Mouse (Mus musculus) kidney, postnatal 0 days (tissue): Measurements from ENCODE around the gene Plcl2. TPM values are rescaled to one million over a fixed set of nuclear protein-coding genes. Genes with fewer than 3 reads are reported as not detected.

Source experiments
- ATAC-seq: fragments of 200-750 bp; cut with Nextera tagmentation; replicated peaks from 2 replicates; pipeline ENCODE4 v1.8.0; 2017; ENCODE audit warnings: low read depth, moderate number of reproducible peaks, moderate TSS enrichment, moderate library complexity; ENCODE audit not compliant: low FRiP score
- DNase-seq: peaks from one replicate; pipeline ENCODE4 v3.0.0-alpha.2; 2016; ENCODE audit warnings: low spot score
- H3K27ac ChIP-seq: fragments of 300-500 bp; sonication (generic); 2 replicates; pipeline ENCODE4 v1.5.1; 2014; ENCODE audit warnings: mild to moderate bottlenecking
- H3K27me3 ChIP-seq: fragments of 300-500 bp; sonication (generic); 2 replicates; pipeline ENCODE4 v1.6.1; 2014; ENCODE audit warnings: low read length, mixed read lengths; ENCODE audit not compliant: insufficient read depth
- H3K36me3 ChIP-seq: fragments of 300-500 bp; sonication (generic); 2 replicates; pipeline ENCODE4 v1.6.1; 2014; ENCODE audit warnings: low read length, mixed read lengths; ENCODE audit not compliant: insufficient read depth
- H3K4me1 ChIP-seq: fragments of 300-500 bp; sonication (generic); replicated peaks from 2 replicates; pipeline ENCODE4 v1.6.1; 2014; ENCODE audit warnings: antibody characterized with exemption, low read length, mixed read lengths; ENCODE audit not compliant: insufficient read depth
- H3K4me2 ChIP-seq: fragments of 300-500 bp; sonication (generic); 2 replicates; pipeline ENCODE4 v1.6.1; 2014; ENCODE audit warnings: mild to moderate bottlenecking, low read length, moderate library complexity, mixed read lengths
- H3K4me3 ChIP-seq: fragments of 300-500 bp; sonication (generic); replicated peaks from 2 replicates; pipeline ENCODE4 v1.5.1; 2014; ENCODE audit warnings: low read depth, low read length
- H3K9ac ChIP-seq: fragments of 300-500 bp; sonication (generic); 2 replicates; pipeline ENCODE4 v1.6.1; 2014; ENCODE audit warnings: low read depth, low read length
- H3K9me3 ChIP-seq: fragments of 300-500 bp; sonication (generic); replicated peaks from 2 replicates; pipeline ENCODE4 v1.6.1; 2016; ENCODE audit warnings: low read length, inconsistent platforms, mixed read lengths
- CTCF ChIP-seq: IDR thresholded peaks from 2 replicates; pipeline ENCODE4 v1.5.1; 2016; ENCODE audit warnings: antibody characterized with exemption, low read depth, mild to moderate bottlenecking, moderate library complexity
- WGBS: fragments of 180-500 bp; shearing (Covaris S2); extraction: QIAGEN DNeasy Blood & Tissue Kit; methylation state at CpG from one replicate; pipeline ENCODE4 v1.1.7; 2014; 5-methylcytosine and 5-hydroxymethylcytosine counted together
- polyA plus RNA-seq: library from polyadenylated mRNA; unstranded; fragments of >200 nt; fragmentation: Nextera tagmentation; extraction: Ambion mirVana; gene quantifications from 2 replicates; pipeline ENCODE4 v1.2.1, GENCODE M21; 2015

Gene Plcl2
- polyA plus RNA-seq, 1 experiment from 2014 or later = 2.7 TPM

DNA sequence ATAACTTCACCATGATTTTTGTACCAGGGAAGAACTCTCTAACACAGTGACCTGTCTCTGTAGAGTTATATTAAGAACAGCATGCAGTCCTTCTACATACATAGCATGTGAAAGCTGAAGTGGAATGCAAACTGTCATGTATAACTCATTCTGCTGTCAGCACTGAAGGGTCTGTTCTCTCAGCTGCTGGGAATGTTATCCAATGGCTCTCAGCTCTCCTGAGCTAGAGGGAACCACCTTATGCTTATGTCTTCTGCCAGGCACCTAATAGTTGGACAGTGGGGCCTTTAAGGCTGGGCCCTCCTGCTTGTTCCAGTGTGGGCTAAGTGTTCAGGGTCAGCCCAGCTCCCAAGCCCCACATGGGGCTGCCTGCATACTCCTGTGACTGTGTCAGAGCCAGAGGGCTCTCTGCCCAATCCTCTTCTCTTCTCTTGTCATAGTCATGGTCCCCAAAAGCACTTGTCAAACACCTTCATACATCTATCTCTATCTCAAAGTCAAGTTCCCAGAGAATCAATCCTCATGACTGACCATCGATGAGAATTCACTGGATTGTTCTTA is 22.1 kb upstream of the Plcl2 start:
- 93% methylated on average over 1 of the region's 1 CpGs for WGBS
- Histone ChIP-seq H3K4me2 (no peak overlapping the region), H3K9ac (no peak overlapping the region), H3K27ac (no peak overlapping the region), H3K36me3 (no peaks in the 10 kb centered on the region), H3K4me1 (no peaks in the 10 kb centered on the region), H3K27me3 (no peaks in the 10 kb centered on the region), H3K9me3 (no peaks in the 10 kb centered on the region), H3K4me3 (no peak overlapping the region)
- DNase-seq (no peak), ATAC-seq (no peak)
- no peak for TF ChIP-seq CTCF

DNA sequence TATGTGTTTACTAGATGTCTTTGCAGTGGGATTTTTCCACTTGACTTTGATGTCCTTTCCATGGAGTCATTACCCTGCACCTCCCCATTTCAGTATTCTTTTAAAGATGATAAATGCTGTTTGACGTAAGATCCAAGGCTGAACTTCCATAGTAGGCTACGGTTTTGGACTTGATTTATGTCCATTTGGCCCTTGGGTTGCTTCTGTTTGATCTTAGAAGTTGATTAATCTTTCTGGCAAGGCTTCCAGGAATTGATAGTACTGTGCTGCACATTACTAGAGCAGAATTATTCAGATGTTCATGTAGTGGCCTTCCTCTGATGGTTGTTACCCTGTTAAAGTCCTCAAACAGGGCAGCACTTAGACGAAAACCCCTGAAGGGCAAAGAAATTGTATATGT is 21.5 kb upstream of the Plcl2 start:
- H3K27ac ChIP-seq = no peak overlapping the region
- H3K4me2 ChIP-seq = no peak overlapping the region
- H3K9me3 ChIP-seq = no peaks in the 10 kb centered on the region
- peak; percentile 40 for DNase-seq
- no peaks in the 10 kb centered on the region for H3K4me1 ChIP-seq
- 44% methylated on average over 3 of the region's 3 CpGs for WGBS
- no peak overlapping the region for H3K9ac ChIP-seq
- ATAC-seq = no peak
- no peaks in the 10 kb centered on the region for H3K36me3 ChIP-seq
- no peak for TF ChIP-seq CTCF
- H3K27me3 ChIP-seq = no peaks in the 10 kb centered on the region
- no peak overlapping the region for H3K4me3 ChIP-seq

DNA sequence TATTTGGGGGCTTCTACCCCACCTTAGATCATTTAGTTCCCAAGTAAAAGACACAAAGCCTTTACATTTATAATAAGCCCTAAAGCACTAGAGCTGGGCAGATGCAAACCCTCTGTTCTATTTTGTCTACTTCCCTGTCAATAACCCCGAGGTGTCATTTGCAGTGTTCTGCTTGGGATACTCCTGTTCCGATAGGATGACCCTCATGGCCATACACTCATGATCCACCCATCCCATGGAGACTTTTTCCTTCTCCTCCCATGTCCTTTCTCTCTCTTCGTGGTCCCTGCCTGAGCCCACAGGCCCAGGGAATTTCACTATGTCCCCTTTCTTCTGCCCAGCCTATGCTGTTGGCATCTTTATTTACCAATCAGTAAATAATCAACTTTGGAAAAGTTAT is 20.8 kb upstream of the Plcl2 start:
- H3K9me3 ChIP-seq = no peaks in the 10 kb centered on the region
- ATAC-seq (no peak), DNase-seq (no peak)
- H3K9ac ChIP-seq = no peak overlapping the region
- H3K36me3 ChIP-seq = no peaks in the 10 kb centered on the region
- no peak overlapping the region for H3K4me2 ChIP-seq
- H3K4me1 ChIP-seq = no peaks in the 10 kb centered on the region
- H3K27me3 ChIP-seq = no peaks in the 10 kb centered on the region
- H3K4me3 ChIP-seq = no peak overlapping the region
- TF ChIP-seq CTCF = no peak
- WGBS = 89% methylated on average over 3 of the region's 3 CpGs
- H3K27ac ChIP-seq = no peak overlapping the region

DNA sequence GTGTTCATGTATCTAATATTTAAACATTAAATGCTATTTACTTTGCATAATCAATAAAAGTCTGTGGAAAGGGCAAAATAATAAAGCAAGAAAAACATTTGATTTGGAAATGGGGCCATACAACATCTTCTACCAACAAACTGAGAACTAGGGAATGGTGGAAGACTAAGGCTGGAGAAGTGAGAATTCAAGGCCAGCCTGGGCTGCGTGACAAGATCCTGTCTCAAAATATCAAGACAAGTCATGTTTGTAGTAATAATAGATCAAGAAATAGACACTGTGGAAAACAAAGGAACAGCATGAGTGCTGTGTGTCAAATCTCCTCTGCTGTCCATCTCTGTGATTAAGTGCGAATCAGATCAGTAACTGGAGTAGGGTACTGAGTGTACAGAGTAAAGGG is 20.3 kb upstream of the Plcl2 start:
- no peak overlapping the region for H3K4me3 ChIP-seq
- H3K36me3 ChIP-seq = no peaks in the 10 kb centered on the region
- ATAC-seq = no peak
- H3K4me2 ChIP-seq = no peak overlapping the region
- no peaks in the 10 kb centered on the region for H3K4me1 ChIP-seq
- TF ChIP-seq CTCF = no peak
- no peaks in the 10 kb centered on the region for H3K9me3 ChIP-seq
- DNase-seq = no peak
- no peak overlapping the region for H3K9ac ChIP-seq
- H3K27ac ChIP-seq = no peak overlapping the region
- 86% methylated on average over 2 of the region's 2 CpGs for WGBS
- H3K27me3 ChIP-seq = no peaks in the 10 kb centered on the region

DNA sequence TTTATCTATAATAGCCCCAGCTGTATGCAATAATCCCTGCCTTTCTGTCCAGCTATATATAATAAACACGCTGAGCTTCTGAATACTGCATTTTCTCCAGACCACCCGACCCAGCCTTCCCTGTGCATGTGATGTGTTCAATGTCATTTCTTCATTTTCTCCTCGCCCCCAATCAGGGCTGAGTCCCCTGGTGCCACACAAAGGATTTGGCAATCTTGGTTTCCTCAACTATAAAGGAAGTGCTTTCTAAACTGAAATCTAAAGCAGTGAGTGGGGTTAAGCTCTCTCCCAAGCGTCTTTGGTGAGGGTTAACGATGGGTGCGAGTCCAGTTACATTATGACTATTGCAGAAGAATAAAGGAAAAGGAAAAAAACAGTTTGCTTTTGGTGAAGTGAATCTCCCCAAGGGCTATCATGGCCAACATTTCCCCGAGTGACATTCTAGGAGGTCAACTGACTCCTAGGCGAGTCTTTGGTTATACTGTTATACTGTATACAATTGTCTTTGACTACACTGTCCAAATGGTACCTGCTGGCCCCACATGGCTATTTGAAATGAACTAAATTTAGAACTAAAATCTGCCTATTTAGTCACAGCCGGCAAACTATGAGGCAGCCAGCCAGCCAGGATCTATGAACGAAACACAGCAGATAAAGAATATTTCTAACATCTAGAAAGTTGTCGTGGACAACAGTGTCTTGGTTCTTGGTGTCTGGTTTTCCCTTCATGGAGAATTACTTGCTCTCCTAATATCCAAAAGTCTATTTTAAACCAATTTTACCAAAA is 18.4 kb upstream of the Plcl2 start:
- H3K27ac ChIP-seq = no peak overlapping the region
- H3K36me3 ChIP-seq = no peaks in the 10 kb centered on the region
- no peak for ATAC-seq
- H3K4me1 ChIP-seq = no peaks in the 10 kb centered on the region
- no peak overlapping the region for H3K9ac ChIP-seq
- H3K4me3 ChIP-seq = no peak overlapping the region
- H3K9me3 ChIP-seq = no peaks in the 10 kb centered on the region
- 88% methylated on average over 11 of the region's 11 CpGs for WGBS
- no peak for DNase-seq
- no peak for TF ChIP-seq CTCF
- H3K27me3 ChIP-seq = no peaks in the 10 kb centered on the region
- H3K4me2 ChIP-seq = no peak overlapping the region

DNA sequence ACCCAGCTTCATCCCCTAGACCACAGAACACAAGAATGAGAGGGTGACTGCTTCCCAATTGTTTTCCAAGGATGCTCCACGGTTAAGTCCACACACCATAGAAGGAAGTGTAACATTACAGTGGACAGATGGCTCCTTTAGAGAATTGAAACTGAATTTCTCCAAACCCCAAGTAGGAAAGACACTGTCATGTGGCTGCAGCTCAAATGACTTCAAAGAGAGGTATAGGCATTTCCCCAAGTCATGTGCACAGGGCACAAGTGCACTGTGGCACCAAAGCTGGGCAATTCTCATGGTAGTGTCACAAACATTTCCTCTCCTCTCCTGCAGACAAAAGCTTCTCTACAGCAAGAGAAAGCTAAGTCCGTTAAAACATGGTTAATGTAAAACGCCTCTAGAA is 17.7 kb upstream of the Plcl2 start:
- Histone ChIP-seq H3K4me3 (no peak overlapping the region), H3K4me1 (no peaks in the 10 kb centered on the region), H3K27ac (no peak overlapping the region), H3K4me2 (no peak overlapping the region), H3K9me3 (no peaks in the 10 kb centered on the region), H3K27me3 (no peaks in the 10 kb centered on the region), H3K36me3 (no peaks in the 10 kb centered on the region), H3K9ac (no peak overlapping the region)
- no peak for ATAC-seq
- DNase-seq = no peak
- no peak for TF ChIP-seq CTCF
- 77% methylated on average over 3 of the region's 3 CpGs for WGBS
